Mouse (Mus musculus): ENCODE measurements around the gene Amn1.

GRCm38 (mm10) chr6:149131111-149131510 lies 57.4 kb downstream of the Amn1 start:
- TF ChIP-seq POLR2A (IDR thresholded peaks at IDR 0.05; ENCODE audit: control insufficient read depth, extremely low read depth, insufficient read depth, low read length, poor library complexity) (no peak), CTCF (IDR thresholded peaks at IDR 0.05; ENCODE audit: borderline replicate concordance, control insufficient read depth, extremely low read depth, insufficient read depth, low read length, poor library complexity) (no peak)
